Mouse (Mus musculus): ENCODE measurements around the gene Kcnmb2. TPM values are rescaled to one million over a fixed set of nuclear protein-coding genes. Genes with fewer than 3 reads are reported as not detected.

The Kcnmb2 gene
- 0.60 TPM for polyA plus RNA-seq (2014; fragmentation: Illumina TruSeq; extraction: RNeasy Lipid Tissue Mini Kit (QIAGEN cat#74804); ENCODE audit: low read depth, low replicate concordance)

DNA sequence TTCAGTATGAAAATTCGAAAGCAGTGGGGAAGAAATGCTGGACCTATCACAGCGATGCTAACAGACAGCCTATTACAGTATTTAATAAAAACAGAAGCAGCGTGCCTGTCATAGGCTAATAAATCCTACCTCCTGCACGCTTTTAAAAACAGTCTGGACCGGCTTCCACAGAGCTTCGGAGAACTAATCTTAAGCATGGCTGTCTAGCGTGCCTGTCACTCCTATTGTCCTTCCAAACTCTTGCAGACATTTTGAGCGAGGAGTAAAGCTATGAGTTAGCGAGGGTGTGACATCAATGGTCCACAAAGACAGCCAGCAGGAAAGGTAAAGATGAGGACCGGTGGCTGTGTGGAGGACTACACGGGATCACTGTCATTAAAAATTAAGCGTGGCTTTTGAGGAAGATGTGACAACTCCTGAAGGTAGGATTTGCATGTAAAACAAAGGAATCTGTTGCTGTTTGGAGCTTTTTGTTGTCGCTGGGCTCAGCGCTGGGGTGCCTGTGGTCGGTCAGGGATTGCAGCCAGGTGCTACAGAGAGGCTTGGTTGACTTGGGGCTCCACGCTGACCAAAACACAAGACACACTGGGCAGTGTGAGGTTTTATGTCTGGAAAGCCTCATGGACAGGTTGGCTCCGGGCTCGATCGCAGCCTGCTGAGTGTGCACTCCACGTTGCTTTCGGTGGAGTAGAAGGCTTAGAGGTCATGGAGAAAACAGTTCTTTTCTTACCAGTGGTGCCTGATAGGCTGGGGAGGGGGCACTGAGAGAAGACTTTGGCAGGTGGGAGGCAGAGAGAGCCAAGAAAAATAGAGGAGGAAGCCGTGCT, at the start of gene Kcnmb2:
Gene Kcnmb2, plus strand, starts transcription at position 4 of the 827 bp plus-strand sequence.

Measured in sigmoid colon, adult 10 weeks (tissue).